ENCODE assay signal across 13 mouse cellular contexts in the genomic region with DNA sequence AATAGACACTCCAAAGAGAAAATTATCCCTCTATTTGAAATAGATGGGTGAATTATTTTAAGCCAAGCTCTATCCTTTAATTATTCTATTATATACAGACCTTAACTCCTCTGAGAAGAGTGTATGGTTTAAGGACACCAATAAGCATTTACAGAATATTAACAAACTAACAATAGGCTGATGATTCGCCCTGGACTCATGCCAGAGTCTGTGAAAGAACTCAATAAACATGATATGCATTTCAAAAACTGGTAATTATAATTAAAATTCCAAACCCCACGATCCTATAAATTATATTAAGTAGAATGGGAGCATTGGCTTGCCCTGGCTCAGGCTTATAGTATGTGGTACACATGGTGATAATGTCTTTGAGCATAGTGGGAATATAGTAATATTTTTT. TPM values are rescaled to one million over a fixed set of nuclear protein-coding genes. Genes with fewer than 3 reads are reported as not detected.
DNase-seq lines count a peak whose midpoint lies in the region; ATAC-seq and TF ChIP-seq lines count a peak whose summit lies in the region.
"Had no signal": no experiment of that assay in that cellular context is flagged by ENCODE, and none has a peak within 500 bp of the region (broad histone marks: within the 10 kb centered on the region; RNA-seq: fewer than 3 reads in every experiment).

No protein-coding gene starts in this region.

- 79% methylated on average over 2 of the region's 2 CpGs for WGBS in forebrain, embryonic 10.5 days
- WGBS in forebrain, postnatal 0 days = 38% methylated on average over 2 of the region's 2 CpGs
- WGBS in liver, embryonic 11.5 days = 83% methylated on average over 2 of the region's 2 CpGs
- 63% methylated on average over 2 of the region's 2 CpGs for WGBS in intestine, embryonic 15.5 days
- WGBS in neural tube, embryonic 14.5 days = 59% methylated on average over 2 of the region's 2 CpGs

- no peak for ATAC-seq in forebrain, postnatal 0 days
- no peak for ATAC-seq in liver, embryonic 11.5 days (replicated peaks; ENCODE audit: low FRiP score)
- ATAC-seq in intestine, embryonic 15.5 days = no peak
- ATAC-seq in neural tube, embryonic 14.5 days (ENCODE audit: low read depth) = no peak
- ATAC-seq in megakaryocyte-erythroid progenitor cell, adult 5-6 weeks (replicated peaks; ENCODE audit: low FRiP score, low TSS enrichment, poor library complexity, severe bottlenecking) = no peak

- DNase-seq in forebrain, embryonic 10.5 days (ENCODE audit: extremely low spot score, low spot score) = no peak
- no peak for DNase-seq in forebrain, postnatal 0 days
- DNase-seq in liver, embryonic 11.5 days (ENCODE audit: low spot score) = no peak
- no peak for DNase-seq in liver
- DNase-seq in cerebellum, postnatal 4 days (ENCODE audit: low spot score in 2 of 2) = no peak
- DNase-seq: adrenal gland, adult 8-10 months; cerebellum, adult 11 months; kidney, postnatal 25 days; lung, postnatal 4 days; thymus, postnatal 4 days had no signal

- H3K9me3 ChIP-seq in forebrain, embryonic 10.5 days = no peaks in the 10 kb centered on the region
- H3K9me3 ChIP-seq in forebrain, postnatal 0 days (ENCODE audit: low read length) = no peaks in the 10 kb centered on the region
- no peaks in the 10 kb centered on the region for H3K9me3 ChIP-seq in liver, embryonic 11.5 days (ENCODE audit: control insufficient read depth, low read length)
- no peaks in the 10 kb centered on the region for H3K9me3 ChIP-seq in intestine, embryonic 15.5 days
- H3K9me3 ChIP-seq in neural tube, embryonic 14.5 days (ENCODE audit: control insufficient read depth, low read length) = no peaks in the 10 kb centered on the region

- H3K4me3 ChIP-seq in forebrain, embryonic 10.5 days = peak overlapping the region; percentile 95; the same call in 1 of the 2 replicates
- no peak overlapping the region for H3K4me3 ChIP-seq in forebrain, postnatal 0 days (ENCODE audit: low read depth, low read length)
- H3K4me3 ChIP-seq in liver, embryonic 11.5 days (ENCODE audit: low read depth, low read length) = no peak overlapping the region
- no peak overlapping the region for H3K4me3 ChIP-seq in intestine, embryonic 15.5 days (replicated peaks)
- H3K4me3 ChIP-seq in neural tube, embryonic 14.5 days (ENCODE audit: low read depth, low read length) = no peak overlapping the region

- no peak for TF ChIP-seq CTCF in forebrain, postnatal 0 days (IDR thresholded peaks at IDR 0.05; ENCODE audit: low read depth)

- peaks cover 31% of the 10 kb centered on the region for H3K4me1 ChIP-seq in forebrain, embryonic 10.5 days
- H3K4me1 ChIP-seq in forebrain, postnatal 0 days (ENCODE audit: insufficient read depth) = peaks cover 11% of the 10 kb centered on the region
- peaks cover 23% of the 10 kb centered on the region for H3K4me1 ChIP-seq in liver, embryonic 11.5 days (replicated peaks; ENCODE audit: control insufficient read depth, insufficient read depth, low read length)
- H3K4me1 ChIP-seq in intestine, embryonic 15.5 days (replicated peaks) = peaks cover 12% of the 10 kb centered on the region
- peaks cover 5% of the 10 kb centered on the region; the same call in 1 of the 2 replicates for H3K4me1 ChIP-seq in neural tube, embryonic 14.5 days (ENCODE audit: control insufficient read depth, insufficient read depth, low read length)

- H3K4me2 ChIP-seq in forebrain, postnatal 0 days (ENCODE audit: low read depth) = no peak overlapping the region
- H3K4me2 ChIP-seq in liver, embryonic 11.5 days = peak overlapping the region; percentile 82
- no peak overlapping the region for H3K4me2 ChIP-seq in intestine, embryonic 15.5 days (replicated peaks)
- no peak overlapping the region for H3K4me2 ChIP-seq in neural tube, embryonic 14.5 days (ENCODE audit: low read depth, low read length)

- H3K27me3 ChIP-seq in forebrain, embryonic 10.5 days (ENCODE audit: poor library complexity, severe bottlenecking) = no peaks in the 10 kb centered on the region
- H3K27me3 ChIP-seq in forebrain, postnatal 0 days (ENCODE audit: insufficient read depth, low read length) = no peaks in the 10 kb centered on the region
- H3K27me3 ChIP-seq in liver, embryonic 11.5 days (replicated peaks; ENCODE audit: control insufficient read depth, insufficient read depth, low read length) = no peaks in the 10 kb centered on the region
- no peaks in the 10 kb centered on the region for H3K27me3 ChIP-seq in intestine, embryonic 15.5 days (replicated peaks)
- H3K27me3 ChIP-seq in neural tube, embryonic 14.5 days (ENCODE audit: control insufficient read depth, insufficient read depth, low read length) = no peaks in the 10 kb centered on the region

- no peak overlapping the region for H3K9ac ChIP-seq in forebrain, postnatal 0 days
- no peak overlapping the region for H3K9ac ChIP-seq in liver, embryonic 11.5 days (ENCODE audit: low read depth, low read length)
- no peak overlapping the region for H3K9ac ChIP-seq in intestine, embryonic 15.5 days
- H3K9ac ChIP-seq in neural tube, embryonic 14.5 days (replicated peaks; ENCODE audit: low read depth, low read length) = no peak overlapping the region

- no peaks in the 10 kb centered on the region for H3K36me3 ChIP-seq in forebrain, embryonic 10.5 days (replicated peaks)
- H3K36me3 ChIP-seq in forebrain, postnatal 0 days (ENCODE audit: insufficient read depth) = no peaks in the 10 kb centered on the region
- H3K36me3 ChIP-seq in liver, embryonic 11.5 days (ENCODE audit: control insufficient read depth, insufficient read depth, low read length) = no peaks in the 10 kb centered on the region
- no peaks in the 10 kb centered on the region for H3K36me3 ChIP-seq in intestine, embryonic 15.5 days
- no peaks in the 10 kb centered on the region for H3K36me3 ChIP-seq in neural tube, embryonic 14.5 days (ENCODE audit: control insufficient read depth, insufficient read depth, low read length)

- H3K27ac ChIP-seq in forebrain, embryonic 10.5 days = 0 out of 2 replicates have a peak overlapping the region, but pooled peaks have one; percentile 98
- H3K27ac ChIP-seq in forebrain, postnatal 0 days (ENCODE audit: low read depth, low read length) = no peak overlapping the region
- H3K27ac ChIP-seq in liver, embryonic 11.5 days (ENCODE audit: low read depth, low read length) = 0 out of 2 replicates have a peak overlapping the region, but pooled peaks have one; percentile 58
- peak overlapping the region; percentile 99; the same call in 1 of the 2 replicates for H3K27ac ChIP-seq in intestine, embryonic 15.5 days
- H3K27ac ChIP-seq in neural tube, embryonic 14.5 days (ENCODE audit: low read depth, low read length) = peak overlapping the region; percentile 90

RNA-seq across cellular contexts. Expression of gene Rere, which starts 1.4 kb away (rescaled TPM):
- 26.8 and 31.1 TPM in 2 replicates for polyA plus RNA-seq in forebrain, embryonic 10.5 days (2016; fragmentation: Nextera tagmentation; extraction: Ambion mirVana)
- total RNA-seq in forebrain, postnatal 0 days (2014; rRNA removed) = 30.5 and 31.3 TPM in 2 replicates
- polyA plus RNA-seq in forebrain, postnatal 0 days (2015; fragmentation: Nextera tagmentation; extraction: Ambion mirVana) = 14.8 and 18.9 TPM in 2 replicates
- 22.6 and 23.3 TPM in 2 replicates for polyA plus RNA-seq in liver, embryonic 11.5 days (2014; fragmentation: Nextera tagmentation; extraction: Ambion mirVana)
- 25.6 and 28.4 TPM in 2 replicates for polyA plus RNA-seq in intestine, embryonic 15.5 days (2015; fragmentation: Nextera tagmentation; extraction: Ambion mirVana)
- 50.5 and 50.7 TPM in 2 replicates for polyA plus RNA-seq in neural tube, embryonic 14.5 days (2014; fragmentation: Nextera tagmentation; extraction: Ambion mirVana)
- total RNA-seq in megakaryocyte-erythroid progenitor cell, adult 5-6 weeks (2014; fragmentation: Nextera tagmentation) = 36.1 and 47.6 TPM in 2 replicates
- total RNA-seq in megakaryocyte-erythroid progenitor cell, adult 5-6 weeks (2017) = 7.7 and 17.1 TPM in 2 replicates

RNA-seq across cellular contexts. Expression of gene Eno1, which starts 43.5 kb away (rescaled TPM):
- 3,430 and 3,707 TPM in 2 replicates for polyA plus RNA-seq in forebrain, embryonic 10.5 days (2016; fragmentation: Nextera tagmentation; extraction: Ambion mirVana)
- total RNA-seq in forebrain, postnatal 0 days (2014; rRNA removed) = 283 and 328 TPM in 2 replicates
- polyA plus RNA-seq in forebrain, postnatal 0 days (2015; fragmentation: Nextera tagmentation; extraction: Ambion mirVana) = 856 and 963 TPM in 2 replicates
- 2,392 and 2,590 TPM in 2 replicates for polyA plus RNA-seq in liver, embryonic 11.5 days (2014; fragmentation: Nextera tagmentation; extraction: Ambion mirVana)
- 1,894 and 1,951 TPM in 2 replicates for polyA plus RNA-seq in intestine, embryonic 15.5 days (2015; fragmentation: Nextera tagmentation; extraction: Ambion mirVana)
- polyA plus RNA-seq in neural tube, embryonic 14.5 days (2014; fragmentation: Nextera tagmentation; extraction: Ambion mirVana) = 974 and 1,050 TPM in 2 replicates
- 203 and 216 TPM in 2 replicates for total RNA-seq in megakaryocyte-erythroid progenitor cell, adult 5-6 weeks (2014; fragmentation: Nextera tagmentation)
- total RNA-seq in megakaryocyte-erythroid progenitor cell, adult 5-6 weeks (2017) = 136 and 155 TPM in 2 replicates
